Mouse (Mus musculus) kidney, adult 2 months (tissue): ENCODE measurements around the gene Mettl15. TPM values are rescaled to one million over a fixed set of nuclear protein-coding genes. Genes with fewer than 3 reads are reported as not detected.
"Not testable (repeated sequence)": the region's sequence is repeated elsewhere in the genome, so short reads cannot be mapped to it uniquely, and the experiment has no call there.

Source experiments
- DNase-seq: peaks from one replicate; pipeline ENCODE4 v3.0.0; 2021
- H3K27ac ChIP-seq: fragments of 200-500 bp; 2 replicates; pipeline ENCODE4 v1.5.1; 2012; ENCODE audit warnings: low read depth, low read length, control low read depth, inconsistent platforms; ENCODE audit not compliant: insufficient read depth
- H3K27me3 ChIP-seq: fragments of 200-500 bp; replicated peaks from 2 replicates; pipeline ENCODE4 v1.6.1; 2012; ENCODE audit warnings: mild to moderate bottlenecking, moderate library complexity, low read length, inconsistent platforms; ENCODE audit not compliant: control insufficient read depth, insufficient read depth
- H3K36me3 ChIP-seq: fragments of 200-500 bp; 2 replicates; pipeline ENCODE4 v1.6.1; 2012; ENCODE audit warnings: mild to moderate bottlenecking, moderate library complexity, low read length, inconsistent platforms; ENCODE audit not compliant: control insufficient read depth, insufficient read depth
- H3K4me1 ChIP-seq: fragments of 200-500 bp; 2 replicates; pipeline ENCODE4 v1.6.1; 2011; ENCODE audit warnings: low read length; ENCODE audit not compliant: control insufficient read depth, insufficient read depth
- H3K4me3 ChIP-seq: fragments of 200-500 bp; 2 replicates; pipeline ENCODE4 v1.5.1; 2011; ENCODE audit warnings: mild to moderate bottlenecking, low read depth, low read length, control low read depth; ENCODE audit not compliant: insufficient read depth
- CTCF ChIP-seq: fragments of 200-500 bp; conservative IDR thresholded peaks from 2 replicates; pipeline ENCODE4 v1.5.1; 2011; ENCODE audit warnings: low read depth, mild to moderate bottlenecking, control low read depth, low read length, moderate library complexity, mixed read lengths; ENCODE audit not compliant: insufficient read depth, insufficient read length
- POLR2A ChIP-seq: fragments of 200-500 bp; IDR thresholded peaks from one replicate; pipeline ENCODE4 v1.6.1; 2011; ENCODE audit warnings: low read depth, low read length, control low read depth
- WGBS: fragments of 180-500 bp; shearing (Covaris S2); methylation state at CpG from one replicate; pipeline ENCODE4 v1.1.7; 2018; 5-methylcytosine and 5-hydroxymethylcytosine counted together
- polyA plus RNA-seq: library from polyadenylated mRNA; depleted of rRNA; stranded (reverse); fragments of >200 nt; gene quantifications from 2 replicates; pipeline ENCODE4 v1.2.3, GENCODE M21; 2012

Gene Mettl15
- polyA plus RNA-seq, 1 experiment = 7.9 TPM

- no peaks in the 10 kb centered on the region for H3K36me3 ChIP-seq
- H3K27ac ChIP-seq = no peak overlapping the region
- no peak overlapping the region for H3K4me3 ChIP-seq
- DNase-seq = no peak
- TF ChIP-seq POLR2A = no peak
- TF ChIP-seq CTCF = no peak
- no peaks in the 10 kb centered on the region for H3K4me1 ChIP-seq
- no peaks in the 10 kb centered on the region for H3K27me3 ChIP-seq
- 95% methylated on average over 1 of the region's 1 CpGs for WGBS
Observed at GRCm38 (mm10) chr2:109235741-109236140, 44.8 kb downstream of the Mettl15 start.

- no peaks in the 10 kb centered on the region for H3K4me1 ChIP-seq
- no peak overlapping the region for H3K27ac ChIP-seq
- TF ChIP-seq CTCF = no peak
- 87% methylated on average over 4 of the region's 4 CpGs for WGBS
- H3K27me3 ChIP-seq = no peaks in the 10 kb centered on the region
- no peak overlapping the region for H3K4me3 ChIP-seq
- H3K36me3 ChIP-seq = no peaks in the 10 kb centered on the region
- no peak for DNase-seq
Observed at GRCm38 (mm10) chr2:109233876-109234275, 46.7 kb downstream of the Mettl15 start.

GRCm38 (mm10) chr2:109230443-109230842, 50.1 kb downstream of the Mettl15 start:
- H3K4me1 ChIP-seq = no peaks in the 10 kb centered on the region
- H3K27me3 ChIP-seq = no peaks in the 10 kb centered on the region
- H3K36me3 ChIP-seq = no peaks in the 10 kb centered on the region
- TF ChIP-seq CTCF = no peak
- no peak for TF ChIP-seq POLR2A
- no peak overlapping the region for H3K27ac ChIP-seq
- DNase-seq = no peak
- no peak overlapping the region for H3K4me3 ChIP-seq

GRCm38 (mm10) chr2:109227196-109227595, 53.4 kb downstream of the Mettl15 start:
- H3K36me3 ChIP-seq = no peaks in the 10 kb centered on the region
- no peak for DNase-seq
- no peak for TF ChIP-seq POLR2A
- no peak for TF ChIP-seq CTCF
- H3K27me3 ChIP-seq = no peaks in the 10 kb centered on the region
- no peaks in the 10 kb centered on the region for H3K4me1 ChIP-seq
- no peak overlapping the region for H3K27ac ChIP-seq
- H3K4me3 ChIP-seq = no peak overlapping the region
- WGBS = 85% methylated on average over 3 of the region's 3 CpGs

GRCm38 (mm10) chr2:109221470-109221869, 59.1 kb downstream of the Mettl15 start:
- Histone ChIP-seq H3K27ac (no peak overlapping the region), H3K36me3 (no peaks in the 10 kb centered on the region), H3K4me3 (no peak overlapping the region), H3K4me1 (no peaks in the 10 kb centered on the region), H3K27me3 (no peaks in the 10 kb centered on the region)
- WGBS = 93% methylated on average over 2 of the region's 2 CpGs
- DNase-seq = no peak
- TF ChIP-seq CTCF (no peak), POLR2A (no peak)

GRCm38 (mm10) chr2:109216678-109217077, 63.9 kb downstream of the Mettl15 start:
- not testable (repeated sequence) for H3K4me3 ChIP-seq, H3K27me3 ChIP-seq, H3K4me1 ChIP-seq, H3K27ac ChIP-seq, DNase-seq, H3K36me3 ChIP-seq
- 100% methylated on average over 2 of the region's 2 CpGs for WGBS

- H3K27me3 ChIP-seq, H3K27ac ChIP-seq, H3K36me3 ChIP-seq, H3K4me1 ChIP-seq, DNase-seq, H3K4me3 ChIP-seq: not testable (repeated sequence)
- 100% methylated on average over 1 of the region's 1 CpGs for WGBS
Observed at GRCm38 (mm10) chr2:109210641-109211040, 69.9 kb downstream of the Mettl15 start.

- no peak overlapping the region for H3K27ac ChIP-seq
- 77% methylated on average over 2 of the region's 2 CpGs for WGBS
- no peaks in the 10 kb centered on the region for H3K27me3 ChIP-seq
- no peaks in the 10 kb centered on the region for H3K36me3 ChIP-seq
- no peaks in the 10 kb centered on the region for H3K4me1 ChIP-seq
- H3K4me3 ChIP-seq = no peak overlapping the region
- DNase-seq = no peak
- no peak for TF ChIP-seq POLR2A
- TF ChIP-seq CTCF = no peak
Observed at GRCm38 (mm10) chr2:109208032-109208431, 72.5 kb downstream of the Mettl15 start.
